Mouse (Mus musculus): ENCODE results near the gene Vmn1r67. TPM values are rescaled to one million over a fixed set of nuclear protein-coding genes. Genes with fewer than 3 reads are reported as not detected.
A peak's percentile ranks its signal among the peaks of the same experiment; 100 is the strongest.

Vmn1r67 gene
- polyA plus RNA-seq (2014; fragmentation: Nextera tagmentation; extraction: Ambion mirVana), result not detected in 2 replicates

DNA sequence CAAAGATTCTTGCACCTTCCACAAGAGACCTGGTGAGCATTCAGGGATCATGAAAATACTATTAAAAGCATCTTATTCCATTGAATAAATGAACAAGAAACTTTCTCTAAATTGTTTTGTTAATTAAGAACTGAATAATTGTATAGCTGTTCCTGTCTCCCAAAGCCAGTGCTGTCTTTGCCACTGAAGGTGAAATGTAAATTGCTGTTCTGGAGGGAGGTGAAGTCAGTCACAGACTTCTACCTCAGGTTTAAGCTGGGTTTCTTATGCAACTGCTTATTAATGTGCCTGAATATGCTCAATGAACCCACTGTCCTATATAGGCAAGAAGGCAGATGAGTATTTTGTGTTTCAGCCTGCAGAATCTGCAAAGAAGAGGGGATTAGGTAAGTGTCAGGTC, at the start of gene Vmn1r67:
TSS of gene Vmn1r67 (plus strand) at position 301 of the 400 bp plus-strand sequence.
- Histone ChIP-seq H3K4me2 (no peak within 1 kb of the TSS), H3K9ac (no peak within 1 kb of the TSS), H3K27me3 (ENCODE audit: insufficient read depth, low read length) (no peaks in the 10 kb centered on the region), H3K36me3 (ENCODE audit: insufficient read depth) (no peaks in the 10 kb centered on the region), H3K4me3 (ENCODE audit: low read depth, low read length) (no peak within 1 kb of the TSS), H3K4me1 (ENCODE audit: insufficient read depth) (no peaks in the 10 kb centered on the region), H3K9me3 (ENCODE audit: low read depth, low read length) (no peaks in the 10 kb centered on the region; the same call in 1 of the 2 replicates), H3K27ac (ENCODE audit: low read depth) (no peak within 1 kb of the TSS)
- TF ChIP-seq CTCF (IDR thresholded peaks at IDR 0.05; ENCODE audit: low read depth), result no peak
- ATAC-seq (ENCODE audit: insufficient read depth) (no peak), DNase-seq (no peak)

DNA sequence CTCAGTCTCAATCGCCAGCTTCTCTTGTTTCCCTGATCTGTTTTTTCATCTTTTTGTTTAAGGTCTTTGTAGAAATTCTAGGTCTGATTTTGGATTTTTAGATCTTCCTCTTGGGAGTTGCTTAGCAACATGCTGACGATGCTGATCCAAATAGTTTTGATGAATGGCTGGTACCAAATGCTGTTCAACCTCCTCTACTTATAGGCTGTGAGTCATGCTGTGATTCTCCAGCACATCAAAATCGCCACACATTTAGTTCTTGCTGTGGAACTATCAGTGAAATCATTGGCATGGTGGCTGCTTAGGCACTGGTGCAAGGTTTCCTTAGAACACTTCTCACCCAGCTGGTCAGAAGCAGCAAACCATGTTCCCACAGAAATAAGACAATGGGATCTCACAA, 15.0 kb downstream of the Vmn1r67 start:
- Histone ChIP-seq H3K36me3 (ENCODE audit: insufficient read depth) (no peaks in the 10 kb centered on the region), H3K4me2 (no peak overlapping the region), H3K9me3 (ENCODE audit: low read depth, low read length) (no peaks in the 10 kb centered on the region), H3K4me1 (ENCODE audit: insufficient read depth) (no peaks in the 10 kb centered on the region), H3K4me3 (ENCODE audit: low read depth, low read length) (no peak overlapping the region), H3K27me3 (ENCODE audit: insufficient read depth, low read length) (no peaks in the 10 kb centered on the region), H3K27ac (ENCODE audit: low read depth) (no peak overlapping the region), H3K9ac (no peak overlapping the region)
- ATAC-seq (ENCODE audit: insufficient read depth) (no peak), DNase-seq (no peak)
- WGBS, result 69% methylated on average over 3 of the region's 3 CpGs
- TF ChIP-seq CTCF (IDR thresholded peaks at IDR 0.05; ENCODE audit: low read depth), result no peak

DNA sequence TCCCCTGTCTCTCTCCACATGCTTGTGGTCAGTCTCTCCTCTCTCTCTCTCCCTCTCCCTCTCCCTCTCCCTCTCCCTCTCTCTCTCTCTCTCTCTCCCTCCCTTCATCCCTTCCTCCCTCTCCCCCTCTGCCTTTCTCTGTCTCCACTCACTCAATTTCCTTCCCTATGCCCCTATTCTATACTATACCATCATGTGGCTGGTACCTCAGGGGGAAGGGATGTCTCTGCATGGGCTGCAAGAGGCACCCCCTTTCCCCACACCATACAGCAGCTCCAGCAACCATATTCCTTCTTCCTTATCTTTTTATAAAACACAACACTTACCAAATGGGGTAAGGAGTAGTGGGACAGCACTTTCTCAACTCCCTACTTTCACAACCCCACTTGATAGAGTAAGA, 36.7 kb downstream of the Vmn1r67 start:
- Histone ChIP-seq H3K9me3 (ENCODE audit: low read depth, low read length) (no peaks in the 10 kb centered on the region), H3K27me3 (ENCODE audit: insufficient read depth, low read length) (no peaks in the 10 kb centered on the region), H3K4me2 (no peak overlapping the region), H3K27ac (ENCODE audit: low read depth) (no peak overlapping the region), H3K4me3 (ENCODE audit: low read depth, low read length) (no peak overlapping the region), H3K4me1 (ENCODE audit: insufficient read depth) (no peaks in the 10 kb centered on the region), H3K9ac (no peak overlapping the region), H3K36me3 (ENCODE audit: insufficient read depth) (no peaks in the 10 kb centered on the region)
- TF ChIP-seq CTCF (IDR thresholded peaks at IDR 0.05; ENCODE audit: low read depth), result no peak
- DNase-seq (no peak), ATAC-seq (ENCODE audit: insufficient read depth) (no peak)

DNA sequence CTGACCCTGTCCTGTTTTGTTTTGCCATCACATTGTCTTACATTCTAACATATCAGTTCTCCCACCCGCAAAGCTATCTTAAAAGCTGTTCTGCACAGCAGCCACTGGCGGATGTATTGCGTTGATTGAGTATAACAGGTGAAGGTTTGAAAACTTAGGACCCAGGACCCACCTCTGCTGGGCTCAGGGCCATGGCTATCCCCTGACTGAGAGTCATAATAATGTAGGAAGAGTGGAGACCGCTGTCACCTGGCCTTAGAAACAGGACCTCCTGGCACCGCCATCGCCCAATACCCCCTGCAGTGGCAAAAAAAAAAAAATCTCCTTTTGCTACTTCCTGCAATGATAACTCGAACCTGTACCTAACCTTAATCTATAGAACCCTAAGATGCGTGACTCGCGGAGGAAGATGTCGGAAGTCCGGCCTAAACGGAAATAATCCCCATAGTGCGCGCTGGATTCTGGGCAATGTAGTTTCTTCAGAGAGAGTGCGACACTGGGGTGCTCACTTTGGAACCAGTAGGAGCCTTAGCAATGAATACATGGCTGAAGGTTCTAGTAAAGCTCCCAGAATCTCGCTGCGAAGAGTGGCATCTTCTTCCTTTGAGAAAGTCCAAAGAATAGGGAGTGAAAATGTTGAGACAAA, 37.6 kb downstream of the Vmn1r67 start:
- Histone ChIP-seq H3K9me3 (ENCODE audit: low read depth, low read length) (no peaks in the 10 kb centered on the region), H3K4me1 (ENCODE audit: insufficient read depth) (no peaks in the 10 kb centered on the region), H3K27ac (ENCODE audit: low read depth) (no peak overlapping the region), H3K9ac (no peak overlapping the region), H3K4me2 (no peak overlapping the region), H3K4me3 (ENCODE audit: low read depth, low read length) (no peak overlapping the region), H3K27me3 (ENCODE audit: insufficient read depth, low read length) (no peaks in the 10 kb centered on the region), H3K36me3 (ENCODE audit: insufficient read depth) (no peaks in the 10 kb centered on the region)
- TF ChIP-seq CTCF (IDR thresholded peaks at IDR 0.05; ENCODE audit: low read depth), result no peak
- no peak for DNase-seq
- WGBS, result 66% methylated on average over 18 of the region's 18 CpGs
- no peak for ATAC-seq (ENCODE audit: insufficient read depth)

DNA sequence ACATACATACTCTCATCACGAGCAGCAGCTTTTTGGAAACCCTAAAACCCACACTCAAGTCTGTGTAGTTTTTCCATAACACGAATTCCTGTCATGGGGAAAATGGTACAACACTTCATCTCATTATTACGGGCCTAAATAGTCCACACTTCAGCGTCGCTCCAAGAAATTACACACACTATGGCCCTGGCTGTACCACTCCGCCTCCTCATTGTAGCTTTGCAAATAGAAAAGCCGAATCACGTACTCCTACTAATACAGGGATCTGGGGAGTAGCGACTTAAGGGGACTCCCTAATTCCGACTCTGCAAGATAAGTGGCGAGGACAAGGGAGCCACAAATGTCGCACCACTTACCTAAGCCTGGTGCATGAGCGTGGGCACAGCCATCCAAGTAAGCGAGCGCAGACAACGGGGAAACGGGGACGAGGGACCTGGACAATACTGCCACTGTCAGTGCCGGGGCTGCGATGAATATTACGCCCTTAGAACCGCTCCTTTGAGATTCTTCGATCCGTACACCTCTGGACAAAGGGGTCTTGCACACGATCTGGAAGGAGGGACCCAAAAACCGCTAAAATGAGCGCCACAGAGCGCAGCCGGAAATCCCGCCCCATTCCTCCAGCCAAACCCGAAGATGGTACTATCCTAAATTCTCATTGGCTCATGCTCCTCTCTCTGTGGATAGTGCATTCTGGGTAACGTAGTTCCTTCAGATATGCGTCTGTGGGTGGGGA, 51.8 kb downstream of the Vmn1r67 start, which contains the start of gene Zik1:
TSS of gene Zik1 (minus strand) at position 609 of the 736 bp plus-strand sequence.
- peak within 1 kb of the TSS; percentile 12; the same call in 1 of the 2 replicates for H3K27ac ChIP-seq (ENCODE audit: low read depth)

DNA sequence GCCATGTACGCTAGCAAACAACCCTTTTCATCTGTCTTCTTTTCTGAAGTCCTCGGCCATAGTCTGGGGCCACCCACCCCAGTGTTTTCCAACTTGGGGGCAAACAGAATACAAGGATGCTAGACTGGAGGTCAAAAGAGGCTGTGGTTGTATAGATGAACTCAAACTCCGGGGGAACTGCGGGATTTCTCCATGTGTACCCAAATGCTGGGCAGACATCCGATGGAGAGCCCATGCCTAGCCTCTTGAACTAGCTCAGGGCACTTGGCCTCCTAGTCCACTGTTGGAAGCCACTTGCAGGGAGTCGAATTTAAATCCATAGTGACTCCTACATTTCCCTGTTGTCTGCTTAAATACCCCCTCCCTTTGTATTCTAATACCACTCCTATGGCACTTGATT, 52.4 kb downstream of the Vmn1r67 start:
- Histone ChIP-seq H3K36me3 (ENCODE audit: insufficient read depth) (peaks cover 19% of the 10 kb centered on the region), H3K9ac (no peak overlapping the region), H3K4me3 (ENCODE audit: low read depth, low read length) (peak overlapping the region; percentile 70), H3K4me1 (ENCODE audit: insufficient read depth) (no peaks in the 10 kb centered on the region), H3K27ac (ENCODE audit: low read depth) (no peak overlapping the region), H3K27me3 (ENCODE audit: insufficient read depth, low read length) (no peaks in the 10 kb centered on the region), H3K4me2 (peak overlapping the region; percentile 77), H3K9me3 (ENCODE audit: low read depth, low read length) (no peaks in the 10 kb centered on the region)
- WGBS, result 34% methylated on average over 6 of the region's 6 CpGs
- DNase-seq (no peak), ATAC-seq (ENCODE audit: insufficient read depth) (no peak; the same call in 1 of the 2 replicates)
- no peak for TF ChIP-seq CTCF (IDR thresholded peaks at IDR 0.05; ENCODE audit: low read depth)

More for the DNA sequence above, 51.8 kb downstream of the Vmn1r67 start, which contains the start of gene Zik1:
- Histone ChIP-seq H3K9me3 (ENCODE audit: low read depth, low read length) (no peaks in the 10 kb centered on the region), H3K4me1 (ENCODE audit: insufficient read depth) (no peaks in the 10 kb centered on the region), H3K36me3 (ENCODE audit: insufficient read depth) (peaks cover 25% of the 10 kb centered on the region), H3K4me2 (peak within 1 kb of the TSS; percentile 77), H3K27me3 (ENCODE audit: insufficient read depth, low read length) (no peaks in the 10 kb centered on the region), H3K9ac (peak within 1 kb of the TSS; percentile 77), H3K4me3 (ENCODE audit: low read depth, low read length) (peak within 1 kb of the TSS; percentile 70)
- DNase-seq, result peak; percentile 93
- 1% methylated on average over 33 of the region's 33 CpGs for WGBS
- ATAC-seq (ENCODE audit: insufficient read depth), result peak; percentile 100
- TF ChIP-seq CTCF (IDR thresholded peaks at IDR 0.05; ENCODE audit: low read depth), result no peak

Other genes starting within 250 kb of the Vmn1r67 start
- gene Vmn1r66, start 165.3 kb upstream of the Vmn1r67 start, polyA plus RNA-seq (2014; fragmentation: Nextera tagmentation; extraction: Ambion mirVana), result not detected in 2 replicates
- gene Zik1, start 52.1 kb downstream of the Vmn1r67 start, polyA plus RNA-seq (2014; fragmentation: Nextera tagmentation; extraction: Ambion mirVana), result 14.7 and 16.3 TPM in 2 replicates
- not detected in 2 replicates for gene Vmn1r68, start 115.2 kb downstream of the Vmn1r67 start, polyA plus RNA-seq (2014; fragmentation: Nextera tagmentation; extraction: Ambion mirVana)
- gene Vmn1r69, start 170.3 kb downstream of the Vmn1r67 start, polyA plus RNA-seq (2014; fragmentation: Nextera tagmentation; extraction: Ambion mirVana), result not detected in 2 replicates
- not detected in 2 replicates for gene Vmn1r70, start 188.2 kb downstream of the Vmn1r67 start, polyA plus RNA-seq (2014; fragmentation: Nextera tagmentation; extraction: Ambion mirVana)
- gene Nlrp4b, start 244.5 kb downstream of the Vmn1r67 start, polyA plus RNA-seq (2014; fragmentation: Nextera tagmentation; extraction: Ambion mirVana), result not detected in 2 replicates

Measured in lung, embryonic 14.5 days (tissue).